Mouse (Mus musculus) CD4-positive naive resting alpha-beta T cell, adult 76 days (primary cell): ENCODE results near the gene Spryd3. TPM values are rescaled to one million over a fixed set of nuclear protein-coding genes. Genes with fewer than 3 reads are reported as not detected.

ENCODE experiments used
- total RNA-seq: library from RNA; stranded (reverse); gene quantifications from one replicate; pipeline ENCODE4 v1.2.4, GENCODE M21; 2023

Spryd3 gene
- 36.0 TPM for total RNA-seq

GRCm38 (mm10) chr15:102136129-102136758, at the start of gene Spryd3:
Gene Spryd3, minus strand, starts transcription at chr15:102136234.

GRCm38 (mm10) chr15:102150301-102151135, 14.5 kb upstream of the Spryd3 start, which contains the start of gene Soat2:
Gene Soat2, plus strand, starts transcription at chr15:102150526.

GRCm38 (mm10) chr15:102144274-102144711, 8.3 kb upstream of the Spryd3 start, which contains the start of gene Igfbp6:
Gene Igfbp6, plus strand, starts transcription at chr15:102144362.

GRCm38 (mm10) chr15:102100161-102100981, 35.7 kb downstream of the Spryd3 start, which contains the start of gene Tns2:
Gene Tns2, plus strand, starts transcription at chr15:102100413.

GRCm38 (mm10) chr15:102073559-102074069, 62.4 kb downstream of the Spryd3 start, which contains the start of gene Eif4b:
Gene Eif4b, plus strand, starts transcription at chr15:102073773.

Other genes starting within 250 kb of the Spryd3 start
- gene Krt76, start 243.3 kb downstream of the Spryd3 start, total RNA-seq = not detected
- 0.26 TPM for gene Krt4, start 211.5 kb downstream of the Spryd3 start, total RNA-seq
- not detected for gene Krt79, start 195.9 kb downstream of the Spryd3 start, total RNA-seq
- gene Krt78, start 181.9 kb downstream of the Spryd3 start, total RNA-seq = not detected
- not detected for gene Krt8, start 131.8 kb downstream of the Spryd3 start, total RNA-seq
- not detected for gene Krt18, start 108.1 kb downstream of the Spryd3 start, total RNA-seq
- gene Eif4b, start 62.5 kb downstream of the Spryd3 start, total RNA-seq = 235 TPM
- gene Tns2, start 35.8 kb downstream of the Spryd3 start, total RNA-seq = 2.1 TPM
- not detected for gene Igfbp6, start 8.1 kb upstream of the Spryd3 start, total RNA-seq
- 1.1 TPM for gene Soat2, start 14.3 kb upstream of the Spryd3 start, total RNA-seq
- gene Zfp740, start 67.0 kb upstream of the Spryd3 start, total RNA-seq = 130 TPM
- gene Csad, start 68.5 kb upstream of the Spryd3 start, total RNA-seq = 14.5 TPM
- 572 TPM for gene Itgb7, start 95.7 kb upstream of the Spryd3 start, total RNA-seq
- 20.6 TPM for gene Rarg, start 121.3 kb upstream of the Spryd3 start, total RNA-seq
- gene Gm9918, start 134.3 kb upstream of the Spryd3 start, total RNA-seq = not detected
- 28.3 TPM for gene Mfsd5, start 143.2 kb upstream of the Spryd3 start, total RNA-seq
- gene Espl1, start 160.0 kb upstream of the Spryd3 start, total RNA-seq = 3.8 TPM
- gene Pfdn5, start 189.9 kb upstream of the Spryd3 start, total RNA-seq = 483 TPM
- 52.7 TPM for gene Myg1, start 195.5 kb upstream of the Spryd3 start, total RNA-seq
- gene Aaas, start 214.5 kb upstream of the Spryd3 start, total RNA-seq = 43.6 TPM
- not detected for gene Sp7, start 230.9 kb upstream of the Spryd3 start, total RNA-seq